Mouse (Mus musculus) retina, embryonic 14.5 days (tissue): ENCODE measurements at regions not wholly inside any gene's neighbourhood (a gene's known extent, or its start where the extent isn't known, plus 50 kb on each side); places are given as distances from the start of the nearest gene placed in this dataset.
"Not testable (repeated sequence)": the region's sequence is repeated elsewhere in the genome, so short reads cannot be mapped to it uniquely, and the experiment has no call there.

ENCODE experiments used
- DNase-seq: peaks from one replicate; pipeline ENCODE4 v3.0.0-alpha.2; 2015; ENCODE audit warnings: low spot score

GRCm38 (mm10) chr13:57046130-57046529, 150.3 kb upstream of the Trpc7 start:
- not testable (repeated sequence) for DNase-seq

GRCm38 (mm10) chr13:57044455-57044854, 148.7 kb upstream of the Trpc7 start:
- no peak for DNase-seq

GRCm38 (mm10) chr13:57043316-57043974, 147.7 kb upstream of the Trpc7 start:
- no peak for DNase-seq

GRCm38 (mm10) chr13:57042514-57042913, 146.7 kb upstream of the Trpc7 start:
- DNase-seq, result no peak

- no peak for DNase-seq
Measured at GRCm38 (mm10) chr13:57032871-57033270, 137.1 kb upstream of the Trpc7 start.

- no peak for DNase-seq
Measured at GRCm38 (mm10) chr13:57017553-57018341, 122.0 kb upstream of the Trpc7 start.

GRCm38 (mm10) chr13:57016465-57017272, 120.9 kb upstream of the Trpc7 start:
- DNase-seq, result no peak

- DNase-seq, result not testable (repeated sequence)
Measured at GRCm38 (mm10) chr13:57007236-57007635, 111.4 kb upstream of the Trpc7 start.

- DNase-seq, result peak; percentile 42
Measured at GRCm38 (mm10) chr13:57003565-57004132, 107.9 kb upstream of the Trpc7 start.

GRCm38 (mm10) chr13:56992022-56992421, 96.2 kb upstream of the Trpc7 start:
- DNase-seq, result peak; percentile 25

- DNase-seq, result no peak
Measured at GRCm38 (mm10) chr13:56974063-56974462, 78.3 kb upstream of the Trpc7 start.

- peak; percentile 37 for DNase-seq
Measured at GRCm38 (mm10) chr13:56955358-56955757, 59.6 kb upstream of the Trpc7 start.

GRCm38 (mm10) chr13:56948086-56948485, 52.3 kb upstream of the Trpc7 start:
- no peak for DNase-seq

- peak; percentile 33 for DNase-seq
Measured at GRCm38 (mm10) chr13:56947266-56947665, 51.5 kb upstream of the Trpc7 start.
